Mouse (Mus musculus) skeletal muscle tissue, adult 2 months (tissue): Measurements from ENCODE around the gene Hexim2.

ENCODE experiments used
- DNase-seq: peaks from one replicate; pipeline ENCODE4 v3.0.0-alpha.2; 2012; ENCODE audit warnings: low read depth, low spot score

Hexim2 gene

GRCm38 (mm10) chr11:103141101-103141943 is 9.1 kb downstream of the Hexim2 start:
- no peak for DNase-seq

DNA sequence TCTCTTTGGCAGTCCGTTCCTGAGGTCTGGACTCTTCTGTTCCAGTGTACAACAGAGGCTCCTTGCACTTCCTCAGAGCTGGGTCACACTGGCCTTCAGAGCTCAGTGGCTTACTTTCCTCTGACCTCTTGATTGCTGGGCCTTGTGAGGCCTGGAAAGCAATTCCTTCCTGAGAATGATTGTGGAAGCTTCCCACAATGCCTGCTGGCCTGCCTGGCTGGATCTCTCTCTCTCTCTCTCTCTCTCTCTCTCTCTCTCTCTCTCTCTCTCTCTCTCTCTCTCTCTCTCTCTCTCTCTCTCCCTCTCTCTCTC is 9.7 kb downstream of the Hexim2 start:
- no peak for DNase-seq

GRCm38 (mm10) chr11:103142441-103143182 is 10.4 kb downstream of the Hexim2 start:
- DNase-seq, result peak; percentile 72

GRCm38 (mm10) chr11:103144309-103145285 is 12.4 kb downstream of the Hexim2 start:
- DNase-seq, result no peak

- no peak for DNase-seq
Observed at GRCm38 (mm10) chr11:103146386-103146785, 14.2 kb downstream of the Hexim2 start.

- DNase-seq, result no peak
Observed at GRCm38 (mm10) chr11:103147766-103148165, 15.5 kb downstream of the Hexim2 start.

- DNase-seq, result no peak
Observed at GRCm38 (mm10) chr11:103149771-103150170, 17.5 kb downstream of the Hexim2 start.

DNA sequence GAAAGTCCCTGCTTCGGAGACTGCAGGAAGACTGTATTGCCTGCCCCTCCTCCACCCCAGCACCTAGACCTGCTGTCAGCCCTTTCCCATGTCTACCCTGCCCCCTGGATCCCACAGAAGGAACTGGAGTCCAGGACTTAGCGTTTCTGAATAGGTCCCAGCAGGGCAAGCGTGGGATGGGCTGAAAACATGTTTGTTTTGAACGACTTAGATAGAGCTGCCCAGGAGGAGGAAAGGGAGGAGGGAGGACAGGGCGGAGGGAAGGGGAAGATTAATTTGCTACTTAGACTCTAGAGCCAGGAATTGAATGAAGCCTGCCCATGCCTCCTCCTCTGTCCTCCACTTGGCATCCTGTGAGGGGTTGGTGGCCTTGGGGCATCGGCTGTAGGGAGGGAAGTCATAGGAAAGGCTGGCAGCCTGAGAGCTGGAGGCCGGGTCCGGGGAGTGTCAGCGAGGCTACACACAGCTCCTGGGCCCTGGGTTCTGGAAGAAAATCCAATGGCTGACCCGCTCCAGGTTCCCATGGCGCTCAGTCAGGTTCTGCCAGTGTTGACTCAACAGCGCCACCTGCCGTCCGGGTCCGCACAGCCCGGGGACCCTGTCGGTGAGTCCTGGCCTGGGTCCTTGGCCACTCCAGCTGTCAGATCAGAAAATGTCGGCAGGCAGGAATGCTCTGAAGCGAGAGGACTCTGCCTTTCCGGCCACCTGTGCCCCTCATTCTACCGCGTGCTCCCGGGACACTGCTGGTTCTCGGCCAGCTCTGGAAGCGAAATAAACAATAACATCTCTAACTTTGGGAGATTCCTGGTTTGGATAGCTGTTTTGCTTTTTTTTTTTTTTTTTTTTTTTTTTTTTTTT is 26.6 kb downstream of the Hexim2 start:
- DNase-seq, result peak; percentile 92

DNA sequence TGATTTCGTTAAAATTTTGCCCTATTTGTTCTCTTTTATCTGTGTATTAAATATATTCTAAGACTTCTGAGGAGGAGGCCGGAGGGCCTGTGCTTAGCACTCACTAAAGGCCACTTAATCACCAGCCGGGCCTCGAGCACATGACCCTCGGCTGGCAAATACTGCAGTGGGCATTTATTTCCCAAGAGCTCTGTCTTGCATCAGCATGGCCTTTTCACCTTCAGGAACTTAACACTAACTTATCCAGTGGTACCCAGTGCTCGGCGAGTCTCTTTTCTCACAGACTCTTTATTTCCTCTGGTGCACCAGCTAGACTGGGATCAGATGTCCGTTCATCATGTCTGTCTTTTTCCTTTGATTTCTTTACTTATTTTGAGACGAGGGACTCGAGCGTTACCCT is 28.5 kb downstream of the Hexim2 start:
- DNase-seq, result no peak

- DNase-seq, result no peak
Observed at GRCm38 (mm10) chr11:103161449-103161848, 29.2 kb downstream of the Hexim2 start.

GRCm38 (mm10) chr11:103162132-103162531 is 29.9 kb downstream of the Hexim2 start:
- no peak for DNase-seq

GRCm38 (mm10) chr11:103164391-103164790 is 32.2 kb downstream of the Hexim2 start:
- DNase-seq, result no peak

DNA sequence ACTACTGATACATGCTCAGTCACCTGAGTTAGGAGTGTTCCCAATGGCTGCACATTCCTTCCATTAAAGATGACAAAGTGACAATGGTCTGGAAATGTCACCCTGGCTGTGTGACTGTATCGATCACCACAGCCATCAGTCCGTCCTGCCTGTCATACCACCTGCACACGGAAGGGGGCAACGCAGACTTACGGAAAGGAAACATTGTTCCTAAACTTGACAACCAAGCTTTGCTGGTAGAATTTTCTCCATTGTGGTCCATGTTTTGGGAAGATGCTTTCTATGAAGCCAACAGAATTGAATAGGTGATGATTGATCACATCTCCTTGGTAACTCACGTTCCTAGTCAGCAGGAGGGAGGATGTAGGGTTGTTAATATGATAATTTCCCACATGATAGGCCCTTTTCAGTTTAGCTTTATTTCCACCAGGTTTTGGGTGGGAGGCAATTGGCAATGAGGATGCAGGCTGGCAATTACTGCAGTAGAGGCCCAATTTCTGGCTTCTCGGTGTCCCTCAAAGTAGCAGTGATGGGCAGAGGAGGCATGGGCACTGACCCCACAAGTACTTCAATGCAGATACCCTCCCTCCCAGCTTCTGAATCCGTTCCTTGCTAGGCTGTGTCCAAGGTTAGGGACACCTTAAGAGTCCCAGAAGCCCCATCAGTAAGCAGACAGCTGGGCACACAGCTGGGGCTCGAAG is 36.6 kb downstream of the Hexim2 start:
- DNase-seq, result peak; percentile 49

GRCm38 (mm10) chr11:103169664-103170063 is 37.4 kb downstream of the Hexim2 start:
- DNase-seq, result no peak

DNA sequence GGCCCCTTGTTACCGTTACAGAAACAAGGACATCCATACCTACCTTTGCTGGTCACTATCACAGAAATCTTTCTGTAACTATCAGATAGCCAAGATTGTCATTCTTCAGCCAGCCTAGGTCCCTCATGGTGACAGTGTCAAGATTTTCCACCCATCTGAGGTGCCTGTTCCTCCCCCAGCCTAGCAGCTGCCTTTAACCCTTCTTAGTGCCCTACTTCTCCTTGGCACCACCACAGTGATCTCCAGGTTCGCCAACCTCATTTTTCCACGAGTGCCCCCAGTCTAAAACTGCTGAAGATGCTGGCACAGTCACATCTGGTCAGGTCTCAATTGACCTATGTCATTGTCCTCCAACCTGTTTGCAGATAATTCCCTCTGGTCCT is 37.9 kb downstream of the Hexim2 start:
- no peak for DNase-seq

DNA sequence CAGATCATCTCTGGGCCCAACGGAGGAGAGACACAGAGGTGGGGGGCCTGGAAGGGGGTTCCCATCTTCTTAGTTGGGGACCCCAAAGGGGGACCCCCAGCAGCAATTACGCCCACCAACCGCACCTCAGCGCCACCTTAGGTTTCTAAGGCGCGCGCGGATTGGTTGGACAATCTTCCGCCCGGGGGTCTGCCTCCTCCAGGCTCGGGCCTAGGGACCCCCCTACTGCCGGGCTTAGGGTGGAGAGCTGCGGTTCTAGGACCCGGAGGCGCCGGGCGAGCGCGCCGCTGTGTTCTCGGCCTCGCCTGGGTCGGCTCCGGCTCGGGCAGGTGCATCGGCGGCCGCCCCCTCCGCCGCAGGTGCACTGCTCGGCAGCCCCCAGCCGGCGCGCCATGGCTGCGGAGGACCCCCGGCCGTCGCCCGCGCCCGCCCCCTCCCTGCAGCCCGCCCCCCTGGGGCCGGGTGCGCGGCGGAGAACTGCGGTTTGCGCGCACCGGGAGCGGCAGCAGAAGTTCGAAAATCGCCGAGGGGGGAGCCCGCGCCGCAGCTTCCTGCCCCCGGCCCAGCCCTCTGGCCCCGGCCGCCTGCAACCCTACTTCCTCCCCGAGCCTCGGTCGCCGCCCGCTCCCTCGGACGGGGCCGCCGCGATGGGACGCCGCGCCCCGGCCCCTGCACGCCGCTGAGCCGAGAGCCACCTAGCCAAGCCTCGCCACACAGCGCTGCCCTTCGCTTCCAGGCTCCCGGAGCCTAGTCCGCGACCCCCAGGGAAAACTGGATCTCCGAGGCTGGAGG is 38.5 kb downstream of the Hexim2 start, which contains the start of gene Fmnl1:
Gene Fmnl1 (plus strand): TSS at position 614 of the 792 bp plus-strand sequence.
- DNase-seq, result no peak

- no peak for DNase-seq
Observed at GRCm38 (mm10) chr11:103171286-103171620, 39.0 kb downstream of the Hexim2 start.

DNA sequence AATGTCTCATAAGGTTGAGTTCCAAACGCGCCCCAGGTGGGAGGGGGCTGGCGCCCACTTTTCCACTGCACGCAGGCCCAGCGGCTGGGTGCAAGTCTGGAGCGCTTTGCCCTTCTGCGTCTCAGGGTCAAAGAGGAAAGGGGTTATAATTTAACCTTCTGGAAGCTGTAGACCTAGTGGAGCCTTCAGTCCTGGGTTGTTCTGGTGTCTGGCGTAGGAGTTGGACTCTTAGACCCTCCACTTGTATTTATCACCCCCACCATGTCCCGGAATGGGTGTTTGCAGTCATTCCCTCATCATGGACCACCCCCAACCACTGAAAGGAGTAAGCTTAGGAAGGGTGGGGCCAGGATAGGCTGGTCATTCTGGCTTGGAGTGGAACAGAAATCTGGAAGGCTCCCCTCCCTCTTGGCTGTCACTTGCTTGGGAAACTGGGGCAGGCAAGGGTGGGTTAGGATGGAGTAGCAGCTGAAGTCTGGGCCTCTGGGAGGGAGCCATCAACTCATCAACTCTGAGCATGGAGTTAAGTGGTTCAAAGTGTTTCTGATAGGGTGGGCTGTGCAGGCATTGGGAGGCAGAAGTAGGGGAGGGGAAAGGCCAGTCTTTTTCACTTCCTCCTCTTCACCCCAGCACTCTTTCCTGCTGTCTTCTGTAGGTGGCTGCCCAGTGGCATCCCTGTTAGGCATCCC is 39.6 kb downstream of the Hexim2 start:
- no peak for DNase-seq
